Mouse (Mus musculus) left cerebral cortex, postnatal 4 days (tissue): ENCODE measurements at regions not wholly inside any gene's neighbourhood (a gene's known extent, or its start where the extent isn't known, plus 50 kb on each side); places are given as distances from the start of the nearest gene placed in this dataset.

Source experiments
- DNase-seq: peaks from one replicate; pipeline ENCODE4 v3.0.0-alpha.2; 2022
- intact Hi-C: fragments of 180-260 bp; cut with DNase I; formaldehyde crosslinking; loops from one replicate; pipeline ENCODE4 v1.15.1; 2025

- DNase-seq, result peak; percentile 19
- intact Hi-C loops, result no loop called here
Measured at GRCm38 (mm10) chr16:66487194-66487944, 672.3 kb downstream of the Vgll3 start.

- intact Hi-C loops, result no loop called here
- DNase-seq, result no peak
Measured at GRCm38 (mm10) chr16:66495532-66495931, 680.5 kb downstream of the Vgll3 start.
